Mouse (Mus musculus): ENCODE measurements at regions not wholly inside any gene's neighbourhood (a gene's known extent, or its start where the extent isn't known, plus 50 kb on each side); places are given as distances from the start of the nearest gene placed in this dataset.

GRCm38 (mm10) chr7:36973654-36974320 lies 275.9 kb downstream of the Tshz3 start:
- TF ChIP-seq POLR2A (IDR thresholded peaks at IDR 0.05; ENCODE audit: borderline replicate concordance, insufficient read depth, low read length) (no peak), CTCF (IDR thresholded peaks at IDR 0.05; ENCODE audit: borderline replicate concordance, insufficient read depth, low read depth, low read length) (no peak)

Data from cerebellum, adult 2 months (tissue).